Mouse (Mus musculus) hindbrain, postnatal 0 days (tissue): ENCODE measurements around the gene Cgrrf1. TPM values are rescaled to one million over a fixed set of nuclear protein-coding genes. Genes with fewer than 3 reads are reported as not detected.

Source experiments
- ATAC-seq: fragments of 200-750 bp; cut with Nextera tagmentation; 2 replicates; pipeline ENCODE4 v1.8.0; 2017; ENCODE audit warnings: mild to moderate bottlenecking, moderate TSS enrichment, moderate library complexity
- DNase-seq: peaks from one replicate; pipeline ENCODE4 v3.0.0-alpha.2; 2015; ENCODE audit warnings: low spot score
- H3K27ac ChIP-seq: fragments of 300-500 bp; sonication (generic); 2 replicates; pipeline ENCODE4 v1.5.1; 2014; ENCODE audit warnings: mild to moderate bottlenecking
- H3K27me3 ChIP-seq: fragments of 300-500 bp; sonication (generic); 2 replicates; pipeline ENCODE4 v1.6.1; 2014; ENCODE audit warnings: low read length, mixed read lengths; ENCODE audit not compliant: insufficient read depth
- H3K36me3 ChIP-seq: fragments of 300-500 bp; sonication (generic); 2 replicates; pipeline ENCODE4 v1.6.1; 2014; ENCODE audit warnings: low read length, mixed read lengths; ENCODE audit not compliant: insufficient read depth
- H3K4me1 ChIP-seq: fragments of 300-500 bp; sonication (generic); 2 replicates; pipeline ENCODE4 v1.6.1; 2014; ENCODE audit warnings: antibody characterized with exemption, low read length, mixed read lengths; ENCODE audit not compliant: insufficient read depth
- H3K4me2 ChIP-seq: fragments of 300-500 bp; sonication (generic); 2 replicates; pipeline ENCODE4 v1.6.1; 2014; ENCODE audit warnings: low read depth, mild to moderate bottlenecking, low read length, moderate library complexity, mixed read lengths
- H3K4me3 ChIP-seq: fragments of 300-500 bp; sonication (generic); 2 replicates; pipeline ENCODE4 v1.5.1; 2014; ENCODE audit warnings: low read length
- H3K9ac ChIP-seq: fragments of 300-500 bp; sonication (generic); replicated peaks from 2 replicates; pipeline ENCODE4 v1.6.1; 2014; ENCODE audit warnings: mild to moderate bottlenecking, low read length, moderate library complexity, mixed read lengths
- H3K9me3 ChIP-seq: fragments of 300-500 bp; sonication (generic); 2 replicates; pipeline ENCODE4 v1.6.1; 2016; ENCODE audit warnings: low read length, mixed read lengths
- CTCF ChIP-seq: IDR thresholded peaks from 2 replicates; pipeline ENCODE4 v1.5.1; 2016; ENCODE audit warnings: antibody characterized with exemption, control low read depth, low read depth
- WGBS: fragments of 180-500 bp; shearing (Covaris S2); extraction: QIAGEN DNeasy Blood & Tissue Kit; methylation state at CpG from one replicate; pipeline ENCODE4 v1.1.7; 2014; 5-methylcytosine and 5-hydroxymethylcytosine counted together
- polyA plus RNA-seq: library from polyadenylated mRNA; unstranded; fragments of >200 nt; fragmentation: Nextera tagmentation; extraction: Ambion mirVana; gene quantifications from 2 replicates; pipeline ENCODE4 v1.2.1, GENCODE M21; 2015
- total RNA-seq: library from RNA; depleted of rRNA; stranded (reverse); fragments of >200 nt; gene quantifications from 2 replicates; pipeline ENCODE4 v1.2.3, GENCODE M21; 2014; rRNA removed

The Cgrrf1 gene
- total RNA-seq: 10.2 and 24.9 TPM in 2 replicates
- 27.6 and 33.0 TPM in 2 replicates for polyA plus RNA-seq

DNA sequence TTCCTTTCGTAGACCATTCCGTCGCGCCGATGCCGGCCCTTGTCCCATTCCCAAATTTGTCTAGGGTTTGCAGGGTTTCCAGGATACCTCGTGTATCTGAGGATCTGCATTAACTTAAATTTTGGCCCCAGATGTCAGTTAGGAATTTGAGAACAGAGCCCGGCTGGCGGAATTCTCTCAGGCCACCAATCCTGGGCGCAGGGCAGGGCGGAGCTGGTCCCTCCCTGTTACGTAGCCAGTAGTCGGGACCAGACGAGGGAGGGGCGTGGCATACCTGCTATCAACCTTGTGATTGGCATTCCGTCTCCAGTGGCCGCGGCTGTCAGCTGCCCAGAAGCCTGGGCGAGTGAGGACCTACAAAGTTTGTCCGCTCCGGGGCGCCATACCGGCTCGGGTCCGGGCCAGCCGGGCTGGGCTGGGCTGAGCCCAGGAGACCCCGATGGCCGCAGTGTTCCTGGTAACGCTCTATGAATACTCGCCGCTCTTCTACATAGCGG is at the start of gene Cgrrf1:
Gene Cgrrf1, plus strand, starts transcription at position 289 of the 497 bp plus-strand sequence.
- Histone ChIP-seq H3K9me3 (no peaks in the 10 kb centered on the region), H3K27ac (peak within 1 kb of the TSS; percentile 32; the same call in 1 of the 2 replicates), H3K36me3 (no peaks in the 10 kb centered on the region), H3K4me2 (peak within 1 kb of the TSS; percentile 93), H3K9ac (peak within 1 kb of the TSS; percentile 74), H3K4me1 (no peaks in the 10 kb centered on the region), H3K4me3 (peak within 1 kb of the TSS; percentile 81), H3K27me3 (no peaks in the 10 kb centered on the region)
- peak; percentile 93 for DNase-seq
- ATAC-seq: peak; percentile 99
- under 1% methylated on average over 32 of the region's 32 CpGs for WGBS
- TF ChIP-seq CTCF: peak; percentile 61

DNA sequence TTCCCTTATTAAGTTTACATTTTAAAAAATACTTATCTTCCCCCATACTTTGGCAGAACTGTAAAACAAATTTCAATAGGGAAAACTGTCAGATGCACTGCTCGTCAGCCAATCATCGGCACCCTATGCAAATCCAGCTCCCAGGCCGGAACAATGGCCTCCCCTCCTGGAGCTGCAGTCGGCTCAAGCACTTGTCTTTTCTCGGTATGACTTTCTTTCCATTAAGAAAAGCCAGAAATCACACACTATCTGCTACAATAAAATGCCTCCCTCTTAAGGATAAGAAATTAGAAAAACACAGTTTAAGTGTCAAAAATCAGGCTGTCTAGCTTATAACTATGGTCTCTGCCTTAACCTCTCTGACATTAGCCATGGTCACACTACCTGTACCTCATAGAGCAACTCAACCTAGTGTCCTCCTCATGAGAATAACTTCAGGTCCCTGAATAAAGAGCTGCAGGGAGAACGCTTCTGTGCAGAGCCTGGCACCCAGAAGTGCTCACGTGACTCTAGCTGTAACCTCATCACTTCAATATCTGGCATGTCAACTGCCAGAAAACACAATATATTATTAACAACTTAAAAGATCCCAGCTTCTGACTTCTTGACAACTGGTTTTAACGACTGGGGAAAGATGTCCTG is 49.6 kb upstream of the Cgrrf1 start:
- WGBS: 85% methylated on average over 8 of the region's 8 CpGs

DNA sequence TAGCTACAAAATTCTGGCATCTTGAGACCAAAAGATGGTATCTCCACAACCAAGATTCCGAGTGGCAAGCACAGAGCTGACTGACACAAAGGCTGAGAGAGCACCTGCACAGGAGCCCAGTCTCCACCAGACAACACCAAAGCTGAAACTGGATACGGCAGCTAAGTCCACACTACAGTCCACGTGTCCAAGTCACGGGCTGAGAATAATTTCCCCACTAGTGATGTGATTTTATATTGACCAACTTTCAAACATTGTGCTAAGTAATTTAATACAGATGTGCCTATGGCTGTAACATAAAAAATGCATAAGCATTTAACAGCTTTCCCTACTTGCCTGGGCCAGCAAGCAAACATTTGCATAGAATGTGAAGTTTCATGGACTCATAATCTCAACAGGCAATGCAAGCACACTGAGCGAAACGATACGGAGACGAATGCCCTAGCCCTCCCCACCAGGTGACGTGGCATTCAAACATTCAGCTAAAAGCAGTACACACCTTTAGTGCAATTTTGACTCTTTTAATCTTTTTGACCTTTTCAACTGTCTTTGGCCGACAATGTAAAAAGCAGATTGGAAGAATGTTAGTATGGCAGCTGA is 48.5 kb upstream of the Cgrrf1 start:
- peaks cover 7% of the 10 kb centered on the region; the same call in 1 of the 2 replicates for H3K4me1 ChIP-seq
- peaks cover 20% of the 10 kb centered on the region for H3K36me3 ChIP-seq
- TF ChIP-seq CTCF: no peak
- no peaks in the 10 kb centered on the region for H3K9me3 ChIP-seq
- DNase-seq: no peak
- no peak overlapping the region for H3K27ac ChIP-seq
- H3K4me2 ChIP-seq: no peak overlapping the region
- ATAC-seq: no peak
- WGBS: 94% methylated on average over 10 of the region's 10 CpGs
- H3K9ac ChIP-seq: no peak overlapping the region
- H3K27me3 ChIP-seq: no peaks in the 10 kb centered on the region
- no peak overlapping the region for H3K4me3 ChIP-seq

More for the DNA sequence above, 49.6 kb upstream of the Cgrrf1 start:
- DNase-seq (no peak), ATAC-seq (no peak)
- Histone ChIP-seq H3K4me3 (no peak overlapping the region), H3K36me3 (peaks cover 27% of the 10 kb centered on the region), H3K9me3 (no peaks in the 10 kb centered on the region), H3K27me3 (no peaks in the 10 kb centered on the region), H3K4me1 (peaks cover 7% of the 10 kb centered on the region; the same call in 1 of the 2 replicates), H3K27ac (no peak overlapping the region), H3K4me2 (no peak overlapping the region), H3K9ac (no peak overlapping the region)
- TF ChIP-seq CTCF: no peak

DNA sequence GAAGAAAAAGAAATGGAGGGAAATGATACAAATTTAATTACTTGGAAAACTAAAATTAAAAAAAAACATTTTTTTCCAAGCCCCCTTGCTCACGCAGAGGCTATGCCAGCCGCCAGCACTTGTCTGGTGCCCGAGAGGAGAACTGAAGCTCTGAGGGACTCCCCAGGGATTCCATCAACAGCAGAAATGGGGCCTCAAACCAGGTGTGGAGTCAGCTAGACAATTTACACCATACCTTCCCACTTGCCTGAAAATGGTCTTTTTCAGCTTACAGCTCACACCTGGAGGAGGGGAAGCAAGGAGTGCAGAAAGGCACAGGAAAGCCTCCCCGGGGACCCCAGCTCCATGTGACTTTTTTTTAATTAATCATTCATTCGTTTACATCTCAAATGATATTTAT is 46.7 kb upstream of the Cgrrf1 start:
- no peaks in the 10 kb centered on the region for H3K27me3 ChIP-seq
- 0 out of 2 replicates have a peak, but pooled peaks cover 3% of the 10 kb centered on the region for H3K36me3 ChIP-seq
- H3K27ac ChIP-seq: no peak overlapping the region
- H3K9me3 ChIP-seq: no peaks in the 10 kb centered on the region
- no peak for TF ChIP-seq CTCF
- H3K9ac ChIP-seq: no peak overlapping the region
- no peak overlapping the region for H3K4me3 ChIP-seq
- H3K4me1 ChIP-seq: peaks cover 7% of the 10 kb centered on the region
- ATAC-seq (no peak), DNase-seq (no peak)
- no peak overlapping the region for H3K4me2 ChIP-seq
- WGBS: 79% methylated on average over 5 of the region's 5 CpGs

DNA sequence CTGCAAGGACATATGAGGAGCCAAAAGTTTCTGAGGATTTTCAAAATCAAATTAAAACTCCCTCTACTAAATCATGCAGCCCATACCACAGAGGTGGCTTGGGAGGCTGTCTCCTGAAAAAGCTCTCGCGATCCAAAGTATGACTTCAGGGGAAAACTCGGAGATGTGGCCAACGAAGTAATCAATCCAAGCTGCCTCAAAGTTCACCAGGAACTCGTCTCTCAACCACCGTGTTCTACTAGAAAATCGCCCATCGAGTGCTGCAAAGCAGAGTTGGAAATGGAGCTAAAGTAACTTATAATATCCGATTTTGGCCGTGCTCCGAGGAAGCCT is 44.5 kb upstream of the Cgrrf1 start:
- no peak for DNase-seq
- under 1% methylated on average over 11 of the region's 11 CpGs for WGBS

DNA sequence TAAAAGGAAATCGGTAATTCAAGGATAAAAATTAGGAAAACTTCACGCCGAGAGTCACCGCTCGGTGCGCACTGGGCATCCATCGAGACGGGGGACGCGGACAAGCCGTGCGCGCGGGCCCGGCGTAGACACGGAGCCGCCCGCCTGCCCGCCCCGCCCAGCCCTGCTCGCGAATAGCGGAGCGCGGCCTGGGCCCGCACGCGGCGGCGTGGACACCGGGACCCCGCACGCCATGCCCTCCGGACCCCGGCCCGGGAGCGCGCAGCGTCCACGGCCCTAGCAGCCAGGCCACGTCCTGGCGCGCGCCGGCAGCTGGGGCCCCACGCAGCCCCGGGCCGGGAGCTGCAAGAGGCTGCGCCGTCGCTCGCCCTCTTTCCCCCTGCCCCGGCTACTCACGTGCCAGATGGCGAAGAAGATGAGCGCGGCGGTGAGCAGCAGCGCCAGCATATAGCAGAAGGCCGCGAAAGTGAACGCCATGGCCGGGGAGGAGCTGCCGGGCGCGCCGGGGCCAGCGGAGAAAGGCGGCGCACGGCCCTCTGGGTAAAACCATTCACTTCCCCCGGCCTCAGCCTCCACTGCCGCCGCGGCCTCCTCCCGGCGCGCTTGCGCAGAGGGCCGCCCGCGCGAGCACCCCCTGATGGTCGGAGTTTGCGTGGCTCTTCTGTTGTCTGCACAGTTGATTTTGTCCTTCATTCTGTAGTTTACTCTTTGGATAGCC is 44.0 kb upstream of the Cgrrf1 start, which contains the start of gene Cnih1:
Gene Cnih1, minus strand, starts transcription at position 625 of the 718 bp plus-strand sequence.
- Histone ChIP-seq H3K4me2 (peak within 1 kb of the TSS; percentile 75), H3K9ac (peak within 1 kb of the TSS; percentile 94), H3K36me3 (no peaks in the 10 kb centered on the region), H3K4me3 (peak within 1 kb of the TSS; percentile 92), H3K27ac (peak within 1 kb of the TSS; percentile 99), H3K9me3 (no peaks in the 10 kb centered on the region), H3K27me3 (no peaks in the 10 kb centered on the region), H3K4me1 (peaks cover 7% of the 10 kb centered on the region)
- DNase-seq (peak; percentile 95), ATAC-seq (peak; percentile 97)
- WGBS: 1% methylated on average over 68 of the region's 86 CpGs
- TF ChIP-seq CTCF: peak; percentile 63

More for the DNA sequence above, 44.5 kb upstream of the Cgrrf1 start:
- H3K9me3 ChIP-seq: no peaks in the 10 kb centered on the region
- peaks cover 7% of the 10 kb centered on the region for H3K4me1 ChIP-seq
- no peaks in the 10 kb centered on the region for H3K27me3 ChIP-seq
- peak overlapping the region; percentile 94 for H3K9ac ChIP-seq
- H3K36me3 ChIP-seq: no peaks in the 10 kb centered on the region
- TF ChIP-seq CTCF: no peak
- peak overlapping the region; percentile 92 for H3K4me3 ChIP-seq
- peak overlapping the region; percentile 75 for H3K4me2 ChIP-seq
- peak overlapping the region; percentile 99 for H3K27ac ChIP-seq
- no peak for ATAC-seq
